Mouse (Mus musculus): Measurements from ENCODE around the gene Map3k15.

Gene Map3k15

DNA sequence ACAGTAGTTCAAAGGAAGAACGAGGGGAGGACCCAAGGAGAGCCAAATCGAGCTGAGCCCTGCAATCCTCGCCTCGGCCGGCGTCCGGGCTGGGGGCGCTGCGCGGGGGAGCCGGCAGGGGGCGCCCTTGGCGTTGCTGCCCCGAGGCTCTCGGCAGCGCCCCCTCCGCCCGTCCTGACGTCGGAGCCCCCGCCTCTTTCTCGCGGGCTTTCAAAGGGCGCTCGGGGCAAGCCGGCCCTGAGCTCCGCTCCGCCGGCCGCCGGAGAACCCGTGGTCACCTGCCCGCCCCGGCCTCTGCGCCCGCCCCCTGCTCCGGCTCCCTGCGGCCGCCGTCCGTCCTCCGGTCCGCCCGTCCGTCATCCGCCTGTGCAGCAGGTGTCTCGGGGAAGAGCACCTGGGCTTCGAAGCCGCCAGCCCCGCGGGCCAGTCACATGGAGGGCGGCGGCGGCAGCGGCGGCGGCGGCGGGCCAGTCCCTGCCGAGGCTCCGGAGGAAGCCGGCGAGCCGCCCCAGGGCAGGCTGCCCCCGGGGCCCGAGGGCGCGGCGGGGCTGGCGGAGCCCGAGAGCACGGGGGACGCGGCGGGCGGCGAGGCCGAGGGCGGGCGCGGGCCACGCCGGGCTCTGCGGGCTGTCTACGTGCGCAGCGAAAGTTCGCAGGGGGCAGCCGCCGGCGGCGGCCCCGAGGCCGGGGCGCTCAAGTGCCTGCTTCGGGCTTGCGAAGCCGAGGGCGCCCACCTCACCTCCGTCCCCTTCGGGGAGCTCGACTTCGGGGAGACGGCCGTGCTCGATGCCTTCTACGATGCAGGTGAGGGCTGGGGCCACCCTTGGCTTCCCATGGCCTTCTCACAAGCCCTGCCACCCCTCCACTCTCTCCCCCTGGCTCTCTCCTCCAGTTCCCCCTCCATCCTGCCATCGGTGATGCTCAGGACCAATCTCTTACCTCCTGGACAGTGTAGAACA lies at the start of gene Map3k15:
Gene Map3k15, plus strand, starts transcription at position 432 of the 959 bp plus-strand sequence.
- DNase-seq (ENCODE audit: low read depth, low spot score): peak; percentile 85

DNA sequence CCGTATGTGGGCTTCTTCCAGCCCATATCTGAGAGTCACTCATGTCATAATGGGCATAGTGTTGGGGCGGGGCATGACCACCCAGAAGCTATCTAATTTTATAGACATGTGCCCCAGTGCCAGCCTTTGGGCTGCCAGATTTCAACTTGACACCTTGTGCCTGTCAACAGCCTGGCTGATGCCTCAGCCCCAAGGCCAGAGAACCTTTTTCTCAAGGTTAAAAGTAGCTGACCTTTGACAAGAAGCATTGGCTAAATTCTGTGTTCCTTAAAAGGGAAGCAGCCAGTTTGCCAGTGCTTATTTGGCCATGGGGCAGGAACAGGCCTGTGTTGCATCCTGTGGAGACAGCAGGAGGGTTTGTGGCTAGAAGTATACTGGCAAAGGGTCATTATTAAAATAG lies 45.7 kb upstream of the Map3k15 start:
- no peak for DNase-seq (ENCODE audit: low read depth, low spot score)

- no peak for DNase-seq (ENCODE audit: low read depth, low spot score)
Observed at GRCm38 (mm10) chrX:159943586-159943985, 44.6 kb upstream of the Map3k15 start.

- no peak for DNase-seq (ENCODE audit: low read depth, low spot score)
Observed at GRCm38 (mm10) chrX:159953546-159954429, 34.4 kb upstream of the Map3k15 start.

GRCm38 (mm10) chrX:159954430-159954779 lies 33.8 kb upstream of the Map3k15 start:
- no peak for DNase-seq (ENCODE audit: low read depth, low spot score)

GRCm38 (mm10) chrX:159955433-159955832 lies 32.8 kb upstream of the Map3k15 start:
- DNase-seq (ENCODE audit: low read depth, low spot score): no peak

- no peak for DNase-seq (ENCODE audit: low read depth, low spot score)
Observed at GRCm38 (mm10) chrX:159961385-159961784, 26.8 kb upstream of the Map3k15 start.

GRCm38 (mm10) chrX:159963273-159963672 lies 25.0 kb upstream of the Map3k15 start:
- DNase-seq (ENCODE audit: low read depth, low spot score): peak; percentile 67

GRCm38 (mm10) chrX:159963925-159964324 lies 24.3 kb upstream of the Map3k15 start:
- no peak for DNase-seq (ENCODE audit: low read depth, low spot score)

DNA sequence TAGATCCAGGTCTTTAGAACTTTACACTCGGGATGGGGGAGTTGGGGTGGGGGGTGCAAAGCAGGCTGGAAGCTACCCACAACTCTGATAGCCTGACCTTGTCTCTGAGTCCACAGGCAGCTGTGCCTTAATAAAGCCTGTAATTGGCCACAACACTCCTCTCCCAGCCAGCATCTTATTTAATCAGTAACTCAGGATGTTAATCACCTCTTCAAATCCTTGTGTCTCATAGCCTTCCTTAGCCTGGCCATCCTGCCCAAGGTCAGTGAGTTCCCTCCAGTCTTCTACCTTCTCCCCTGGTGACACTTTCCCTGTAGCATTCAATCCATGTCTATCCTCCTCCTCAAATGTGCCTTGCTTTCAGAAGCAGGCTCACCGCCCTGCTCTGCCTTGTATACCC lies 19.2 kb upstream of the Map3k15 start:
- DNase-seq (ENCODE audit: low read depth, low spot score): no peak

DNA sequence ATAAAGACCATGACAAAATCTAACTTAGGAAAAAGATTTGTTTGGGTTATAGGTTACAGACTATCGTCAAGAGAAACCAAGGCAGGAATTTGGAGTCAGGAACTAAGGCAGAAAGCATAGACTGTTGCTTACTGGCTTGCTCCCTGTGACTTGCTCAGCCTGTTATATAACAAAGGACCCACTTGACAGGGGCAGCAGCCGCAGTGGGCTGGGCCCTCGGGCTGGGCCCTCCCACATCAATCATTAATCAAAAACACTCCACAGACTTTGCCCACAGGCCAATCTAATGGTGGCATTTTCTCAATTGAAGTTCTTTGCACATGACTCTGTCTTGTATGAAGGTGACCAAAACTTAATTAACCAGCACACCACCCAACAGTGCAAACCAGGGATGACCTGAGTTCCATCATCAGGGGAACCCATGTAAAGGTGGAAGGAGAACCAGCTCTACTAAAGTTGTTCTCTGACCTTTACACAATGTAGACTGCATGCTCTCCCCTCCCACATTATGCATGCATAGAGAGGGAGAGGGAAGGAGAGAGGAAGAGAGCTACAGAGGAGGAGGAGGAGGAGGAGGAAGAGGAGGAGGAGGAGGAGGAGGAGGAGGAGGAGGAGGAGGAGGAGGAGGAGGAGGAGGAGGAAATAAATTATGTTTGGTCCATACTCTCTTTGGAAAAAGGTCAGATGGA lies 17.0 kb upstream of the Map3k15 start:
- DNase-seq (ENCODE audit: low read depth, low spot score): no peak

- peak; percentile 59 for DNase-seq (ENCODE audit: low read depth, low spot score)
Observed at GRCm38 (mm10) chrX:159973730-159974129, 14.5 kb upstream of the Map3k15 start.

DNA sequence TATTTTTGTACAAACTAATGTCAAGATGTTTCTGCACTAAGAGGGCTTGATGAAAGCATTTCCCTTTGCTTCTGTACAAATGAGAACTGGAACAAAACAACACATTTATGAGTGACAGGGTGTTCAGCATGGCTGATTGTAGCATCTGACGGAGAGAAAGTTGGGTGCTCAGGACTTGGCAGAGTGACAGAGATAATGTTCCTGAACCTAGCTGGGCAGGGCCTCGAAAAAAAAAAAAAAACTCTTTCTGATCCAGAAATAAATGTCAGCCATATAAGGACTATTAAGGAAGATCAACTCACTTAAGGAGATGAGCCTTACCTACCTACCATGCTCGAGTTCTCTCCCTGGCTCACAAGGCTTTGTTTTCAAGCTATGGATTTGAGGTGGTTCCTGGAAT lies 12.0 kb upstream of the Map3k15 start:
- no peak for DNase-seq (ENCODE audit: low read depth, low spot score)

DNA sequence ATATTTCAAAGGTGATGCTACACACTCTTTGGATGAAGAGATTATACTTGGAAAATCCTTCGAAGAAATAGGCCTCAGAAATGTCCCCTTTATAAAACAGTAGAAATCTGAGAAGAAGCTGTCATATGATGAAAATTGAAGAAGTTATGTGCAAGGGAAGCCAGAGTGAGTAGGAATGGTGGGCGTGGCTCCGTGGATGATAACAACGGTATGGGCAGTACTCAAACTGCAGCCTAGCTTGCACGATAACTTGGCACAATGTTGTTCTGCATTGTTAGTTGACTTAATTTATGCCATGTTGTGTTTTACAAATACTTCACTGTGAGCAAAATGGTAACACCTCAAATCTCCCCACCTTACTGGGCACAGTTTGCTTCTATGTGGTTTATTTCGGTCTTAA lies 7.6 kb downstream of the Map3k15 start:
- no peak for DNase-seq (ENCODE audit: low read depth, low spot score)

GRCm38 (mm10) chrX:160053306-160053705 lies 65.1 kb downstream of the Map3k15 start:
- DNase-seq (ENCODE audit: low read depth, low spot score): no peak

- no peak for DNase-seq (ENCODE audit: low read depth, low spot score)
Observed at GRCm38 (mm10) chrX:160054643-160055042, 66.4 kb downstream of the Map3k15 start.

DNA sequence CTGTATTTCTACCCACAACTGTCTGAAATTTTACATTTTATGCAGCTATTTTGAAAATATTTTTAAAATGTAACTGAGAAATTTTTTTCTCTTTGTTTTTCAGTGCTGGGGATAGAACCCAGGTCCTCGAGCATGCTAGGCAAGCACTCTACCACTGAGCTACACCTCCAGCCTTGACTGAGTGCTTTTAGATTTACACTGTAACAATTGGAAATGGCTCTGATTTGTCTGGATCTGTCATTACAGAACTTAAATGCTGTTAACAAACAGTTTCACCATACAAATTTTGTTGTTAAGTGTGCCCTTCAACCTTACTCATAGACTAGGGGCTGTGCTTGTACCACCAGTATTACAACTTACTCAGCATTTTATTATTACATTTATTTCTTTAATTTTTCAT lies 103.7 kb downstream of the Map3k15 start:
- DNase-seq (ENCODE audit: low read depth, low spot score): no peak

DNA sequence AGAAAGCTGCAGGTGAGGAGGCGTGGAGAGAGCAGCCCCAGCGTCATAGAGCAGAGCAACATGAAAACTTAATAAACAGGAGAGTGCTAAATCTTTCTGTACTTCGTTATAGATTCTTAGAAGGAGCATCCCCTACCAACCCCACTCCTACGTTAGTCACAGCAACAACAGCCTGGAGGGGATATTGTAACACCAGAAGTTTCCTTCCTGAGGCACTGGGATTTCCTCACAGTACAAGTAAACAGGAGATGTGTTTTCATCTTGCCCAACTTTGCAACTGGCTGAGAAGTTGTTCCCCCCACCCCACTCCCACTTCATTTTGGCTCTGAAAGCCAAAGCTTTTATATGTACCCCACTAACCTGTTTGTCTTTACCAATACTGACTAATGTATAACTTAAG lies 119.6 kb downstream of the Map3k15 start:
- no peak for DNase-seq (ENCODE audit: low read depth, low spot score)

- DNase-seq (ENCODE audit: low read depth, low spot score): no peak
Observed at GRCm38 (mm10) chrX:160113777-160114176, 125.5 kb downstream of the Map3k15 start.

DNA sequence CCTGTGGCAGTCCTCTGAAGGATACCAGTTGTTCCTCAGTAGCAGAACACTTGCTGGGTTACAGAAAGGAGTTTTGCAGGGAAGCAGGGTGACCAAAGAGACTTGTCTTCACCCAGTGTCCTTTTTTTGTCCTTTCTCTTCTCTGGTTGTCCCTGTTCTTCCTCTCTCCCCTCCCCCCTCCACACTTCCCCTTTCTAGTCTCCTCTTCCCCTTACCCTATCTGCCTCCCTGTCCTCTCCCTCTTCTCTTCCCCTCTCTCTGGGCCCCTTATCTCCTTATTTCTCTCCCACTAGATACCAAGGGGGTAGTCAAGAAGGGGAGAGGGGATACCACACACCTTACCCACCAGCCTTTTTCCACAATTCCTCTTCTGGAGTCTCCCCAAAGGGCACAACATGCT lies 127.8 kb downstream of the Map3k15 start:
- DNase-seq (ENCODE audit: low read depth, low spot score): no peak

DNA sequence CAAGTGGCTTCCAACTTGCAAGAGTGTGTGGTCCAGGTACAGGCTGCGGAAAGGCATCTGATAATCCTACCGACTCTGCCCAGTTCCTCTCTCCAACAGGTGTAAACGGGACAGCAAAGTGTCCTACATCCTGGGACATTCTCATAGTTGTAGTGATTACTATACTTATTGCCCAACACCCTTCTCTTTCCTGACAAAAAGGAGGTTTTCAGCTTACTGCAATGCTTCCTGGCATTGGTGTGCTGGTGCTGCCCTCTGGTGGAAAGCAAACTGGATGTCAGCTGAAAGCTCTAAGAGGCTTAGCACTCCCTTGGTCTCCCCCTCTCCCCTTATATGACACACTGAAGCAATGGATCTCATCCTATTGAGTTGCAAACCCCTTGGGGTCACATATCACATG lies 128.4 kb downstream of the Map3k15 start:
- peak; percentile 69 for DNase-seq (ENCODE audit: low read depth, low spot score)

Data from CD4-positive, CD25-positive, alpha-beta regulatory T cell, adult 2 months (primary cell).